Mouse (Mus musculus) thymus, postnatal 14 days (tissue): Measurements from ENCODE around the gene Xrcc4.

Experiments used
- DNase-seq: peaks from one replicate; pipeline ENCODE4 v3.0.0; 2021

Gene Xrcc4

DNA sequence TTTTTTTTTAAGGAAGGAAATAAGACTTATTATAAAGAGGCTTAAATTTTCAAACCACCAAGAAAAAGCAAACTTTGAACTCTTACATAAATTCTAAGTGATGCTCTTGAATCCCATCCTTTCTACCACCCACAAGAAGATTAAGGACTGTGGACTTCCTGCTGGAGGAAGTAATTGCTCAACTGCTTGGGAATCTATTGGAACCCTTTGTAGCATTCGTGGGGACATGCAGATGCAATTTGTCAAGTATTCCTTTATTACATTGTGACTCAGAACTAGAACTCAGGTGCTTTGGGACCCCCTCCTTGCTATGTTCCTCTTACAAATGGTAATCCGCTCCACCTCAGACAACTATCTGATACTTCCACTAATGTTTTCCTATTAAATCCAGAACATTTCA lies 351.1 kb downstream of the Xrcc4 start:
- DNase-seq: no peak

GRCm38 (mm10) chr13:89735111-89735510 lies 354.3 kb downstream of the Xrcc4 start:
- no peak for DNase-seq

GRCm38 (mm10) chr13:89726492-89726891 lies 362.9 kb downstream of the Xrcc4 start:
- no peak for DNase-seq
